In the genomic region with DNA sequence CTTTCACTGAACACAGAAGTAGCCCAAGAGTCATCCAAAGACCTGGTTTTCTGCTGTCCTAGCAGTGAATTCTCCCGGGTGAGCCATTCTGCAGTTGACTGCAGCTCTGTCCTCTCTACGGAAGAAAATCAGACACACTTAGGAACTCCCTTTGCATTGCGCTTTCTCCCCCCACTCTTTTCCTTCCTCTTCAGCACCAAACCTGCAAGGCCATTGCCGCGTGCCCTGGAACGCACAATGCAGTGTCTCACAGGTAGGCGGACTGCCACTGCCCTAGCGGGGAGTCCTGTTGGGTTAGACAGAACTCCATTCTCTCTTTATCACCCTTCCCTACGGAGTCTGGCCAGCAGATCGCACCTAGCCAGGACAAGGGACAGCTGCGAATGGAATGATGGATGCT, we compare ENCODE assay signal across 22 mouse cellular contexts. TPM values are rescaled to one million over a fixed set of nuclear protein-coding genes. Genes with fewer than 3 reads are reported as not detected.
DNase-seq lines count a peak whose midpoint lies in the region; ATAC-seq lines count a peak whose summit lies in the region.
"Had no signal": no experiment of that assay in that cellular context is flagged by ENCODE, and none has a peak within 500 bp of the region (broad histone marks: within the 10 kb centered on the region; RNA-seq: fewer than 3 reads in every experiment).

No protein-coding gene starts in this region.

- 78% methylated on average over 11 of the region's 11 CpGs for WGBS in forebrain, embryonic 10.5 days
- 76% methylated on average over 11 of the region's 11 CpGs for WGBS in forebrain, embryonic 13.5 days
- WGBS in kidney, embryonic 15.5 days = 80% methylated on average over 11 of the region's 11 CpGs

- no peaks in the 10 kb centered on the region for H3K36me3 ChIP-seq in forebrain, embryonic 10.5 days (replicated peaks)
- no peaks in the 10 kb centered on the region for H3K36me3 ChIP-seq in forebrain, embryonic 13.5 days (ENCODE audit: poor library complexity, severe bottlenecking)
- H3K36me3 ChIP-seq in kidney, embryonic 15.5 days = no peaks in the 10 kb centered on the region
- H3K36me3 ChIP-seq: embryonic facial prominence, embryonic 15.5 days; heart, embryonic 15.5 days had no signal

- peaks cover 44% of the 10 kb centered on the region for H3K4me1 ChIP-seq in forebrain, embryonic 10.5 days
- H3K4me1 ChIP-seq in forebrain, embryonic 13.5 days = peaks cover 27% of the 10 kb centered on the region
- H3K4me1 ChIP-seq in kidney, embryonic 15.5 days = peaks cover 12% of the 10 kb centered on the region
- H3K4me1 ChIP-seq: heart, embryonic 15.5 days had no signal

- no peak for ATAC-seq in forebrain, embryonic 13.5 days
- peak; percentile 31; the same call in 1 of the 2 replicates for ATAC-seq in kidney, embryonic 15.5 days (replicated peaks; ENCODE audit: low FRiP score)
- peak; percentile 17 to 56; a peak in 1 of 4 replicates for ATAC-seq in hematopoietic stem cell, adult 5-6 weeks (replicated peaks in 1 of 2; ENCODE audit: insufficient read depth in 1 of 2, low FRiP score in 2 of 2, low TSS enrichment in 1 of 2, low read depth in 1 of 2, poor library complexity in 2 of 2, severe bottlenecking in 2 of 2)
- ATAC-seq: activated CD4-positive, CD25-positive, alpha-beta regulatory T cell, adult 4 months; forebrain, embryonic 16.5 days; inflammation-experienced regulatory T-cells, adult 6 months; intestine, postnatal 0 days had no signal

- H3K9me3 ChIP-seq in forebrain, embryonic 10.5 days = no peaks in the 10 kb centered on the region
- no peaks in the 10 kb centered on the region for H3K9me3 ChIP-seq in forebrain, embryonic 13.5 days (replicated peaks)
- H3K9me3 ChIP-seq in kidney, embryonic 15.5 days (replicated peaks) = no peaks in the 10 kb centered on the region
- H3K9me3 ChIP-seq: embryonic facial prominence, embryonic 15.5 days; heart, embryonic 15.5 days had no signal

- no peak overlapping the region for H3K9ac ChIP-seq in forebrain, embryonic 13.5 days
- H3K9ac ChIP-seq in kidney, embryonic 15.5 days = no peak overlapping the region
- H3K9ac ChIP-seq: embryonic facial prominence, embryonic 15.5 days; heart, embryonic 15.5 days had no signal

- 0 out of 2 replicates have a peak overlapping the region, but pooled peaks have one; percentile 20 for H3K27ac ChIP-seq in forebrain, embryonic 10.5 days
- no peak overlapping the region for H3K27ac ChIP-seq in forebrain, embryonic 13.5 days
- 0 out of 2 replicates have a peak overlapping the region, but pooled peaks have one; percentile 13 for H3K27ac ChIP-seq in kidney, embryonic 15.5 days
- H3K27ac ChIP-seq: embryonic facial prominence, embryonic 15.5 days; heart, adult 2 months; heart, embryonic 15.5 days had no signal

- H3K4me3 ChIP-seq in forebrain, embryonic 10.5 days = no peak overlapping the region
- no peak overlapping the region for H3K4me3 ChIP-seq in forebrain, embryonic 13.5 days
- H3K4me3 ChIP-seq in kidney, embryonic 15.5 days (replicated peaks) = no peak overlapping the region
- H3K4me3 ChIP-seq: embryonic facial prominence, embryonic 15.5 days; erythroblast, embryonic 14.5 days; heart, adult 2 months; heart, embryonic 15.5 days had no signal

- H3K4me2 ChIP-seq in forebrain, embryonic 13.5 days = no peak overlapping the region
- H3K4me2 ChIP-seq in kidney, embryonic 15.5 days = peak overlapping the region; percentile 25; the same call in 1 of the 2 replicates
- H3K4me2 ChIP-seq: embryonic facial prominence, embryonic 15.5 days; heart, embryonic 11.5 days; heart, embryonic 15.5 days had no signal

- H3K27me3 ChIP-seq in forebrain, embryonic 10.5 days (ENCODE audit: poor library complexity, severe bottlenecking) = peaks cover 22% of the 10 kb centered on the region
- peaks cover 6% of the 10 kb centered on the region; the same call in 1 of the 2 replicates for H3K27me3 ChIP-seq in forebrain, embryonic 13.5 days
- no peaks in the 10 kb centered on the region for H3K27me3 ChIP-seq in kidney, embryonic 15.5 days
- H3K27me3 ChIP-seq: embryonic facial prominence, embryonic 15.5 days; heart, embryonic 15.5 days had no signal

- DNase-seq in forebrain, embryonic 10.5 days (ENCODE audit: extremely low spot score, low spot score) = no peak
- no peak for DNase-seq in kidney, postnatal 25 days
- DNase-seq in ES-CJ7 (ENCODE audit: low read depth, low spot score) = peak; percentile 31
- DNase-seq in left cerebral cortex, adult 9 months (ENCODE audit: low spot score in 2 of 2) = no peak
- DNase-seq: adrenal gland, postnatal 14 days; cerebellum, adult 11-12 months; cerebellum, adult 9-10 months; cerebellum, postnatal 25 days; heart, adult 2 months; heart, postnatal 14 days had no signal

RNA-seq across cellular contexts. Expression of a gene that starts 21.2 kb away (rescaled TPM):
- 0.31 and 0.32 TPM in 2 replicates for polyA plus RNA-seq in forebrain, embryonic 10.5 days (2016; fragmentation: Nextera tagmentation; extraction: Ambion mirVana)
- polyA plus RNA-seq in forebrain, embryonic 13.5 days (2015; fragmentation: Nextera tagmentation; extraction: Ambion mirVana) = 0.08 and 0.39 TPM in 2 replicates
- polyA plus RNA-seq in kidney, embryonic 15.5 days (2015; fragmentation: Nextera tagmentation; extraction: Ambion mirVana) = 0.66 and 1.1 TPM in 2 replicates
- total RNA-seq in hematopoietic stem cell, adult 5-6 weeks (2017) = 0.31 TPM in 1 of 2 replicates, not detected in the other
- polyA plus RNA-seq: erythroblast, embryonic 14.5 days; frontal cortex, adult 2 months had no signal
